Mouse (Mus musculus): Measurements from ENCODE around the gene Krt75. TPM values are rescaled to one million over a fixed set of nuclear protein-coding genes. Genes with fewer than 3 reads are reported as not detected.

Krt75 gene
- not detected for total RNA-seq (2021)

DNA sequence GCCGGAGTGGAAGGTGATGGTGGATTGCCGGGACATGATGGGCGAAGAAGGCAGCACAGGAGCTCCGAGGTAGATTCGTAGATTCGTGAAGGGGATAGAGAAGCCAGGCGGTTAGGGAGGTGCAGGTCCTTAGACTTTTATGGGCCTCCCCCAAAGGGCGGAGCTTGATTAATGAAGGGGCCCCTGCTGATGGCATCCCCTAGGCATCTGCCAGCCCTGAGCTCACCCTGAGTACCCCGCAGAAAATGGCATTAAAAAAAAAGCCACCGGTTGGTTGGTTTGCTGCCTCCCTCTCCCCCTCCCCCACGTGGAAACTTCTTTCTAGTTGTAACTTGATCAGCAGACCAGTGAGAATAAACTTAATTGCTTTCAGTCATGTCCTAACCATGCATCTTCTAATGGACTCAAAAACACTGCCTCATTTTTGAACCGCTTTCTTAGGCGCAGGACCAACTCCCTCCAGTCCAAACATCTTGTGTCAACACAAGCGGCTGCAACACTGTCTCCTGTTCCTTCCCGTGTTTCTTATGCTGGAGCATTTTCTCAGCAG lies at the start of gene Krt75:
TSS of gene Krt75 (minus strand) at position 109 of the 550 bp plus-strand sequence.
- DNase-seq (ENCODE audit: extremely low spot score in 1 of 2, low spot score in 1 of 2), result no peak

DNA sequence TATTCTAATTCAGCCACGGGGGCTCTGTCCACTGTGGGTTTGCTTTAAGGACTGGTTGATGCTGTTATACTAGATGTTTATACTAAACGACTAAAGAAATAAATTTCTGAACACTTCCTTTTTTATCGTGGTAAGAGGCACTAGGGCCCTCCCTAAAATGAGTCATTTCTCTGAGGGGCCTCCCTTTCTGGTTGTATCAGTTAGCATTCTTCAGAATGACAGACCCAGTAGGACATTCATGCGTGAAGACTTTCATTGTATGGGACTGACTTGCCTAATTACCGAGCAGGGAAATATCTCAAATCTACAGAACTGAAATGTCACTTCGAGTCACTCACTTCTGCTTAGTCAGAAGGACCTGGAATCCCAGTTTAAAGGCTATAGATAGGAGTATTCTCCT lies 25.4 kb upstream of the Krt75 start:
- DNase-seq (ENCODE audit: extremely low spot score in 1 of 2, low spot score in 1 of 2), result no peak

DNA sequence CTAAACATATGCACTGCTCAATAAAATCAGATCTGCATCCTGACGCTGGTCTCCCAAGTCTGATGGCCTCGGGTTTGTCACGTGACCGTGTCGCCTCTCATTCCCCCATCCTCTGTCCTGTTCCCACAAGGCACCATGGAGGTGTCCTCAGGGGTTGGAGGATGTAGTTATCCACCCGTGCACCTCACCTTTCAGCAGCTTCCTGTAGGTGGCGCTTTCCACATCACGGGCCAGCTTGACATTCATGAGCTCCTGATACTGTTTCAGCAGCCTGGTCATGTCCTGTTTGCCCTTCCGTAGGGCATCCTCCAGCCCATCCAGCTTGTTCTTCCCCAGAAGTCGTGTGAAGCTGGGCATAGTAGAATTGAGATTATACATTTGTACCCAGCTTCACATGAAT lies 14.5 kb upstream of the Krt75 start:
- no peak for DNase-seq (ENCODE audit: extremely low spot score in 1 of 2, low spot score in 1 of 2)

DNA sequence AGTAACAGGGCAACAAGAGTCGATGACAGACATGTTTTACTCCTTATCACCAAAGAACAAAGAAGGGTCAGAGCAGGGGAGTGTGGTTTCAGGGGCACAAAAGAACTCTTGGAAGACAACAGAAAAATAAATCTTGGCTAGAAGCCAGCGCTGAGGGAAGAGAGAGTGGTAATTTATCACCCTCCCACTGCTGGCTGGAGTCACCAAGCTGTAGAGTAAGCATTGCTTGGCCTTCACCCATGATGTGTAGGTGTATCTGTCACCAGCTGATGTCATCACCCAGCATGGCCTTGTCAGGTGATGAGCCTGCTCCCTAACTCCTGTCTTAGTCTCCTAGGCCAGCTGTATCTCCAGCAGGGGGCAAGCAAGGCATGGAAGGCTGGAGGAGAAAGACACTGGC lies 10.8 kb upstream of the Krt75 start:
- no peak for DNase-seq (ENCODE audit: extremely low spot score in 1 of 2, low spot score in 1 of 2)

DNA sequence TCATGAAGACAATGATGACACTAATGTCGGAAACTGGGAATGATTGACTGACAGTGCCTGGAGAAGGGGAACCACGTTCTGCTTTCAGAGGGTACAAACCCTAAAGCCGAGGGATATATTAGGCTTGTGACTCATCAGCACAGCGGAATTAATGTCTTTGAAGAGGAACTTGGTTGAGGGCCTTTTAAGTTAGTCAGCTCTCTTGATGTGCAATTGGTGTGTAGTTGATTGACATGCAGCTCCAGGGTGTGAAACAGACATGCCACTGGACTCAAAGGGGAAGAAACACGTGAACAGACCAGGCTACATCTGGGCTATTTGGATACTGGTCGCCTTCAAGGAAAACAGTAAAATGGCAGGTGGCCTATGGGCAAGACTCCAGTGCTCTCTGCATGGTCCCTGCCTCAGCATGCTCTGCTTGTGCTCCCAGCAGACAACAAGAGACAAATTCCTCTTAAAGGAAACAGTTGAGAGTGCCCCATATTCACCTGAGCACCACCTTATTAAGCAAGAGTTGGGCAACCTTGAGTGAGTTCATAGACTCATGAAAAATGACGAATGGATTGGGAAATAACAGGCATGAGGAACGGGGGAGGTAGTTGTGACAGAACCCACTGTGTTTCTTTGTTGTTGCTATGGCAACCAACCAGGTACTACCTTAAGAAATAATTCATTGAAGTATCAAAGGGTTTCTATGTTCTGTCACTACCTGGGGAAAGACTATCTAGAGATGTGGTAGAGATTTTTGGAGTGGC lies 9.7 kb upstream of the Krt75 start:
- DNase-seq (ENCODE audit: extremely low spot score in 1 of 2, low spot score in 1 of 2), result no peak

DNA sequence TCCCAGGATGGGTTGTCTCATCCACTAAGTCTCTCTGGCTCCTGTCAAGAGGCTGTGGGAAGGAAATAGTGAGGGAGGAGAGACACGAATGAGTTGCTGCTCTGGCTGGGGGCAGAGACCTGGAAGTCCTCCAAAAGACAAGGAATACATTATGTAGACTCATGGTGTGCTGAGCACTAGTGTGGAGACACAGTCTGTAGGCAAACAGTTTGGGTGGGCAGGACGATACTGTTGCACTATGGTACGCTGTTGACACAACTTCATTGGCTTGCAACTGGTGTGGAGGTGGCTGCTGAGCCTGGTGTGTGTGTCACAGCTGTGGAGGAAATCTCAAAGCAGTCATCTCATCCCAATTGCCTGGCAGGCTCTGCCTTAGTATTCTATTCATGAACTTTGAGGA lies 8.0 kb upstream of the Krt75 start:
- DNase-seq (ENCODE audit: extremely low spot score in 1 of 2, low spot score in 1 of 2), result no peak

DNA sequence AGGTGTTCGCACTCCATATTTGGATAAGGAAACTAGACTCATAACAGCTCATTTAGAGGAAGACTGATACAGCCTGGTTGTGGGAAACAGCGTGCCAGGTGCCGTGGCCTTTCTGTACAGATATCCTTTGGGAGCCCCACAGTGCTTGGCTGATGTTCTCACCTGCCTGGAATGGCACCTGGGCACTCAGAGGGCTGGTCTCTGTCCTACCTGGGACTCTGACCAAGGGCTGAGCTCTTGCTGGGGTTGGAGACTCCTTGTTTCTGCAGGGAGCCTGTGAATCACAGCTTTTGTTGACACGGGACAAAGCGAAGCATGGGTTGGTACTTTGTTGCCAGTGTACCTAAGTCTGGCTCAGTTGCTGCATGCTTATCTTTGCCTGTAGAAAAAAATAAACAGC lies 1.8 kb upstream of the Krt75 start:
- DNase-seq (ENCODE audit: extremely low spot score in 1 of 2, low spot score in 1 of 2), result no peak

DNA sequence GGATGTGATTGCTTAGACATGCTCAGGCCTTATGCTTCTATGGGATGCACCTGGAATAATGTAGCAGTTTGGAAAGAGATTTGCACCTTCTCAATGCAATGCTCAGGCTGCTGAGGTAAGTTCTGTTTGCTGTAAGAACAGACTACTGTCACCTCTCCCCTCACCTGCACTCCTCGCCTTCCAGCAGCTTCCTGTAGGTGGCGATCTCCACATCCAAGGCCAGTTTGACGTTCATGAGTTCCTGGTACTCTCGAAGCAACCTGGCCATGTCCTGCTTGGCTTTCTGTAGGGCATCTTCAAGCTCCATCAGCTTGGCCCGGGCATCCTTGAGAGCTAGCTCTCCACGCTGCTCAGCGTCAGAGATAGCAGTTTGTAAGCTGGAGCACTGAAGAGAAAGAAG lies 5.9 kb downstream of the Krt75 start:
- no peak for DNase-seq (ENCODE audit: extremely low spot score in 1 of 2, low spot score in 1 of 2)

DNA sequence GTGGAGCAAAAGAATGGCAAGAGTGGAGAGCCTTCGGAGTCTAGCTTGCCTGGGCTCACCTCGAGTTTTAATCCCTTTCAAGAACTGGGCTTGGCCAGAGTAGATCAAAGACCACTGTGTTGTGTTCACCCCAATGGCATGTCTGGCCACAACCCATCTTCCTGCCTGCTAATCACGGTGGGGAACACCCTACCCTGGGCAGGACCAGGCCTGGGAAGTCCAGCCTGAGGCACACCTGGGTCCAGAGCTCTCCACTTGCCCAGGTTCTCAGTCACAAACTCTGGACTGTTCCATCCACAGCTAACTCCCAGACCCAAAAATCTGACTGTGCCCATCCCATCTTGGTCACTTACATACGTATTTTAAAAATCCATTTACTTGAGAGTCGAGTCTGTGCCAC lies 10.9 kb downstream of the Krt75 start, which contains the start of gene Krt90:
TSS of gene Krt90 (minus strand) at position 101 of the 400 bp plus-strand sequence.
- DNase-seq (ENCODE audit: extremely low spot score in 1 of 2, low spot score in 1 of 2), result no peak

DNA sequence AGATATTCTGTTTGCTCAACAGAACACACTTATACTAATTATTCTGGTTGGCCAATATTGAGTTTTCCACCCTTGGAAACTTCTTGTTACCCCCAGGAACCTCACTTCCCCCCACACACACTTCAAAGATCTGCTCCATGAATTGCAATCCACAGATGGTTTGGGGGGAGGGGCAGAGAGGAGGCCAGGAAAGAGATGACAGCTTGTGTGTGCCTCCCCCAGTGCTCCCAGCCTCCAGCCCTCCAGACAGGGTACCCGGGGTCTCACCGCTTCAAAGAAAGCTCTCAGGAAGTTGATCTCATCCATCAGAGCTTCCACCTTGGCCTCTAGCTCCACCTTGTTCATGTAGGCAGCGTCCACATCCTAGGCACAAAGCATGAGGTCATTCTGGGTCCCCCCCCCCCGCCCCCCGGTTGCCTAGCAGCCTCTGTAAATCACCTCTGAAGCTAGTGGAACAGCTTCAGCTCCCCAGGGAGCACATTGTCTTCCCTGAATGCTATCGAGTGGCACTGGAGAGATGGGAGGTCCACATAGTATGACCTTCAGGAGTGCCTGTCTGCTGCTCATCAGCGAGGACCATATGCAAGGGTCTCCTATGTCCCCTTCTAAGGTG lies 15.6 kb downstream of the Krt75 start:
- DNase-seq (ENCODE audit: extremely low spot score in 1 of 2, low spot score in 1 of 2), result no peak

DNA sequence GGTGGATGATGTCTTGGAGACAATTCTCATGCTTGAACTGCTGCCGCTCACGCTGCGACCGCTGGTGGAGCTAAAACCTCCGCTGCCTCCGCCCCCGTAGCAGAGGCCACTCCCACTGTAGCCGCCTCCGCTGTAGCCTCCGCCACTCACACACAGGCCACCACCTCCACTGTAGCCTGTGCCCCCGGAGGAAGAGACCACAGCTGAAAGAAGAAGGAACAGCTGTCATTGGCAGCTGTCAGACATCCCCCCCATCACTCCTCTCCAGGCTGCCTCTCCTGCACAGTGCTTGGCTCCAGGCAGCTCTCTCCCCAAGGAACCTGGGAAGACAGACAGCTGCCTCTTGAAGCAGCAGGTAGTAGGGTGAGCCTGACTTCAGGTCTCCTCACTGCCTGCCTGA lies 20.5 kb downstream of the Krt75 start:
- DNase-seq (ENCODE audit: extremely low spot score in 1 of 2, low spot score in 1 of 2), result peak in 1 of 2 experiments; percentile 21

DNA sequence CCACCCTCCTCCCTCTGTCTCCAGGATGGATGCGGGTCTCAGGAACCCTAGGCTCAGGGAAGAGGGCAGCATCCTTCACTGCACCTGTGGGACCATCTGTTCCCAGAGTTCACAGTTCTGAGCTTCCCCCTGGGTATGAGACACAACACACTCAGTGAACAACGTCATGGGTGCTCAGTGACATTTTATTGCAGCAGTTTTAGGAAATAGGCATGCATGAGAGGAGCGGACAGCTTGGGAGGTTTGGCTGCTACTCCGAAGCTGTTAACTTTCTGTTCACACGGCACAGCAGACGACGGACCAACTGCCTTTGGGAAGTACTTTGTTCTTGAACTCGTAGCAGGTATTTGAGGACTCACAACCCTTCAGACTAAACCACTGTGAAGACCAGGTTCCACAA lies 21.5 kb downstream of the Krt75 start:
- no peak for DNase-seq (ENCODE audit: extremely low spot score in 1 of 2, low spot score in 1 of 2)

DNA sequence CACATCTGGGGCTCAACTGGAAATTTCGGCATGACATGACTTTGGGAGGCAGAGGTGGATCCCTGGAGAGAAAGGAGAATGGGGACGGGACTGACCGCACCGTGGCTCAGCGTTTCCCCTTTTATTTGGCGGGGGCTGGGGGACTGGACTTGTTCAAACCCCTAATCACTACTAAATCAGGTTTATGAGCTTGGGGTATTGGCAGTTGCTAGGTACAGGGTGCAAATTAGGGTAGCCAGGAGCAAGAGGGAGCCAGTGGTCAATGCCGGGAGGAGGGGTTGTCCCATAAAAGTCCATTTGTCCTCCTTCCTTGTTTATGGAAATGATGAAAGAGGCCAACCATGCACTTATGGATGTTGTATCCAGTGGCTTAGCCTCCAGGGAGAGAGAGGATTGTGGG lies 23.1 kb downstream of the Krt75 start, which contains the start of gene Krt82:
TSS of gene Krt82 (minus strand) at position 101 of the 400 bp plus-strand sequence.
- no peak for DNase-seq (ENCODE audit: extremely low spot score in 1 of 2, low spot score in 1 of 2)

DNA sequence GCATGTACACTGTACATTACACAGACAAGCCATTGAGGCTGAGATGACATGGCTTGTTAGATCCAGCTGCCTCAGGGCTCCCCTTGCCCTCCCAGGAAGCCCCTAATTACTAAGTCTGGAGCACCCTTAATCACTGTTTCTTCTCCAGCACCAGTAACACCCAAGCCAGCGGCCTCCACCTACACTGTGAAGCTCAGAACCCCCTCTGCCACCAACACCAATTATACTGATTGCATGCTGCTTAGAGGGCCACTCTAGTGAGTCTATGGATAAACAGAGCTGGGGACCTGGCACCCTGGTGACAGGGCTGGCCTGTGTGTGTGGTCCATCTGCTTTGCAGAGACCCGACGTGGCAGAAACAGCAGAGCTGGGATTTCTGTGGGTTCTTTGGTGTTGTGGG lies 29.2 kb downstream of the Krt75 start:
- DNase-seq (ENCODE audit: extremely low spot score in 1 of 2, low spot score in 1 of 2), result no peak

DNA sequence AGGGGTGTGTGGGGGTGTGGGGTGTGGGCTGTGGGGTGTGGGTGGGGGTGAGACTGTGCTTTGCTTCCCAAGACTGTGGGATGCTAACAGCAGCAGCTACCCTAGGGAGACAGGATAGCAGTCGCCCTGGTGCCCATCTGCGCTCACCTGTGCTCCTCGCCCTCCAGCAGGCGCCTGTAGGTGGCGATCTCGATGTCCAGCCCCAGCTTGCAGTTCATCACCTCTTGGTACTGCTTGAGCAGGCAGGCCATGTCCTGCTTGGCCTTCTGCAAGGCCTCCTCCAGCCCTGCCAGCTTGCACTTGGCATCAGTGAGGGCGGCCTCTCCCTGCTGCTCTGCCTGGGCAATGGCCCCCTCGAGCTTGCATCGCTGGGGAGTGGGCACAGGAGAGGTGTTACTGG lies 31.2 kb downstream of the Krt75 start:
- DNase-seq (ENCODE audit: extremely low spot score in 1 of 2, low spot score in 1 of 2), result no peak

DNA sequence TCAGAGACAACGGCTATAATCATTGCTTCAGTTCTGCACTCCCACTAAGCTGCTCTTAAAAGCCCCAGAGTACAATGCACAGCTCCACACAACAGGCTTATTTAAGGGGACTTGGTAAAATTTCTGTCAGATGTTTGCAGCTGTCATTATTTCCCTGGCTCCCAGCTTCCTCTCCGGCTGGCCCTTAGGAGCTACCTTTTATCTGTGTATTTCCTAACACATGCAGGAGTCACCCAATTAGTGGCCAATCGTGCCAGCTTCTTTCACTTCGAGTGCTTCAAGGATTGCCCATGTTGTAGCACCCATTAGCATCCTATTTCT lies 35.2 kb downstream of the Krt75 start:
- no peak for DNase-seq (ENCODE audit: extremely low spot score in 1 of 2, low spot score in 1 of 2)

DNA sequence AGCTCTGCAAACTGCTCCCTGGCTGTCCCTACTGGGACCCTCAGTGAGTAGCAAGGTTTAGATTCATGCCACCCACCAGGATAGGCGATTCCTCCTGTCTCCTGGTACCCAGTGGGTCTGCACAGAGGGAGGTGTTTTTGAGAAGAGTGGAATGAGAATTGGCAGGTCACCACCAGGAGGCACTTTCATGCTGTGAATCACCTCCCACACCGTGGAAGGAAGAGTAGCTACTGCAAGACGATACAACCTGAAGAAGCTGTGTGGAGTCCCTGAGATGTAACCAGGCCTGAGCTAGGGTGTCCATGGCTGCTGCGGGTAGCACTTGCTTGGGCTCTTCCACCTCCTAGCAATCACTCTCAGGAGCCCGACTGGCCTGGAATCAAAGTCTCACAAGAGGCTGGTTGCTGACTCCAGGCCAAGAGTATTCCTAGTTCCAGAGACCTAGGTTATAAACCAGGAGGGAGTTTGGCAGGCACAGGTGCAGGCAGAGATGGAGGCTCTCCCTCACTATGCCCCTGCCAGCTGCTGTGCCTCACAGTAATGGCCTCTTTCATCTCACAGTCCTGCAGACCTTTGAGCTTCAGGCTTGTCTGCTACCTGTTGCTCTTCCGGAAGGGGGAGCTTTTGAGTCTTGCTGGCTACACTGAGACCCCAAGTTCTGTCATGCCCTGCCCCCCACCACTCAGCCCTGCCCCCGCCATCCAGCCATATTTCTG lies 35.7 kb downstream of the Krt75 start:
- no peak for DNase-seq (ENCODE audit: extremely low spot score in 1 of 2, low spot score in 1 of 2)

DNA sequence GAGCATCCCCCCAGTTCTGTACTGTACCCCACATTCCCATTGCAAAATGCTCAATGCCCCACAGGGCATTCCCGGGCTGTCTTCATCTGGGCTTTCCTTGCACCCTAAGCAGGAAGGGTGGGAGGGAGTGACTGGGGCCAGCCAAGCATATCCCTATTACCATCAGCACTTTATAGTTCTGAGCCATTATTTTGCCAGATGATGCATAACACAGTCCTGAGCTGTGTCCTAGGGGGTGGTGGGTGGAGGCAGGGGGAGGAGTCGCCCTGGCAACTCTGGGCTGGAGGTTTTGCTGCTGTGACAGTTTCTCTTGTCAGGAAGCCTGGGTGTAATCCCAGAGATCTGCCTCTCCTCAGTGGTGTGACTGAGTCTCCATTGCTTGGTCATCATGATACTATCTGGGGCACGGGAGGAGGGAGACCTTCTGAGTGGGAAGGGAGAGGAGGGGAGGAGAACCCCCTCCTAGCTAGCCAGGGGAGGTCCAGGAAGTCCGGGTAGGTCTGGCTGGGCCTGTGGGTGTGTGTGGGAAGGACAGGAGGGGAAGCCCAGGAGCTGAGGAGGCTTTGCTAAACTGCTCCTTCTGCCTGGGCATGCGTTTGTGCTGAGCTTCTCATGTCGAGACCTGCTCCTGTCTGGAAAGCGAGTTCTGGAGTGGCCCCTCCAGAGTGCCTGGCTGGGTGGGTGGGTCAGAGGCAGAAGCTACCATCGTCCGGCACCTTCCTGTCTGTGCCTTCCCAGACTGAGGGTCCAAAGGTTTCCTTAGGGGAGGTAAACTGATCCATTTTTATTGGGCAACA lies 37.5 kb downstream of the Krt75 start:
- no peak for DNase-seq (ENCODE audit: extremely low spot score in 1 of 2, low spot score in 1 of 2)

DNA sequence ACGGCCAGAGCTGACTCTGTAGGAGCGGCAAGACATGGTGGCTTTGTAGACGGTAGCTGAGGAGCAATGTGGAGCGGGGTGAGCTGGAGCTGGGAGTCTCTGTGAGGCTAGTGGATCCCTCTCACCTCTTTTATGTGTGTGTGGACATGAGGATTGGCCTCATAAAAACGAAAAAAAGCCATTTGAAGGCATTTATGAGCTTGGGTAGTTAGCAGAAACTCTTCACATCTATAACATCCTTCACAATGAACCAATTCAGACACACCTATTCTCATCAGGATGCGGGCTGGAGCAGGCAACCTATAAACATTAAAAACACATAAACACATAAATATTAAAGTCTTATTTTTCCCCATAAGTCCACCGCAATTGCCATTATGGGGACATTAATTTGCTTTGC lies 41.0 kb downstream of the Krt75 start, which contains the start of gene Krt84:
TSS of gene Krt84 (minus strand) at position 101 of the 400 bp plus-strand sequence.
- no peak for DNase-seq (ENCODE audit: extremely low spot score in 1 of 2, low spot score in 1 of 2)

DNA sequence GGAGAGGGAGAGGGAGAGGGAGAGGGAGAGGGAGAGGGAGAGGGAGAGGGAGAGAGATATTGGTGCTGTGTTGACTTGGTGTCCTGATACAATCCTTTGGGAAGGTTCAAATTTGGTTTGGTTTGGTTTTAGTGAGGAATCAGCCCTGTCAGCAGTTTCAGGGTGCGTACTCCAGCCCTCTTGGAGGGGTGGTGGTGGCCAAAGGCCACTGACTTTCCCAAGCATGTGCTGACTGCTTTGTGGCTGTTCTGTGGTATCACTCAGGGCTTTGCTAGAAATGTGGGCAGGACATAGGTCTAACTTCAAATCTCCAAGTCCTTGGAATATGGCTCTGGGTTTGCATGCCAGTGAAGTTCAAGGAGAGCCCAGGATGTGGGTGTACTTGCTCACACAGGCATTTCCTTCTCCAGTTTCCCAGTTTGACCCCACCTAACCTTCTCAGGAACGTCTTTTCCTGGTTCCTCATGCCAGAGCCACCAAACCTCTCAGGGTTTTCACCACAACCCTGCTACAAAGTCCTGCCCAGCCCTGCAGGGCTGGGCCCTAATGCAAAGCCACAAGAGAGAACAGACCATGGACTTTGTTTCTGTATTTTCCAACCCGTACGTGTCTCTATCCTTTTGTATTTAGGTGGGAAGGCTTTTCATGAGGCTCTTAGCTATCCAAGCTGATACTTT lies 51.0 kb downstream of the Krt75 start:
- DNase-seq (ENCODE audit: extremely low spot score in 1 of 2, low spot score in 1 of 2), result no peak
